Mouse (Mus musculus) thymus, adult 18-20 months (tissue): ENCODE results near the gene Cysrt1.
A peak's percentile ranks its signal among the peaks of the same experiment; 100 is the strongest.

Experiments used
- DNase-seq, 2 experiments: peaks; one replicate each; pipeline ENCODE4 v3.0.0; 2022; ENCODE audit warnings: mixed read lengths in 2 of 2

The Cysrt1 gene

GRCm38 (mm10) chr2:25242101-25242506, at the start of gene Cysrt1, which contains the start of gene Rnf208:
TSS of gene Cysrt1 (minus strand) at chr2:25242452.
TSS of gene Rnf208 (plus strand) at chr2:25242255.
- DNase-seq, result no peak

- no peak for DNase-seq
Observed at GRCm38 (mm10) chr2:25291184-25292053, 49.2 kb upstream of the Cysrt1 start.

GRCm38 (mm10) chr2:25290816-25291130, 48.5 kb upstream of the Cysrt1 start:
- DNase-seq, result no peak

- no peak for DNase-seq
Observed at GRCm38 (mm10) chr2:25290101-25290815, 48.0 kb upstream of the Cysrt1 start.

GRCm38 (mm10) chr2:25289651-25290050, 47.4 kb upstream of the Cysrt1 start, which contains the start of gene Lrrc26:
TSS of gene Lrrc26 (plus strand) at chr2:25289915.
- DNase-seq, result no peak

GRCm38 (mm10) chr2:25288734-25289345, 46.6 kb upstream of the Cysrt1 start:
- no peak for DNase-seq

GRCm38 (mm10) chr2:25287927-25288649, 45.8 kb upstream of the Cysrt1 start, which contains the start of gene Tmem210:
TSS of gene Tmem210 (plus strand) at chr2:25288145.
- no peak for DNase-seq

- DNase-seq, result no peak
Observed at GRCm38 (mm10) chr2:25286837-25287636, 44.8 kb upstream of the Cysrt1 start.

GRCm38 (mm10) chr2:25286314-25286713, 44.1 kb upstream of the Cysrt1 start:
- no peak for DNase-seq

GRCm38 (mm10) chr2:25285551-25285950, 43.3 kb upstream of the Cysrt1 start:
- DNase-seq, result no peak

- DNase-seq, result peak in 1 of 2 experiments; percentile 33
Observed at GRCm38 (mm10) chr2:25278928-25279882, 37.0 kb upstream of the Cysrt1 start.

GRCm38 (mm10) chr2:25273010-25273409, 30.8 kb upstream of the Cysrt1 start:
- DNase-seq, result no peak

- DNase-seq, result no peak
Observed at GRCm38 (mm10) chr2:25272515-25272914, 30.3 kb upstream of the Cysrt1 start.

- DNase-seq, result peak; percentile 90 to 93
Observed at GRCm38 (mm10) chr2:25271827-25272511, 29.7 kb upstream of the Cysrt1 start, which contains the start of the genes Ssna1 and Anapc2. TSS of gene Ssna1 (minus strand) at chr2:25272438. TSS of gene Anapc2 (plus strand) at chr2:25272478.

- DNase-seq, result no peak
Observed at GRCm38 (mm10) chr2:25267746-25268309, 25.6 kb upstream of the Cysrt1 start.

GRCm38 (mm10) chr2:25267241-25267640, 25.0 kb upstream of the Cysrt1 start:
- no peak for DNase-seq

GRCm38 (mm10) chr2:25266720-25267119, 24.5 kb upstream of the Cysrt1 start:
- DNase-seq, result no peak

- no peak for DNase-seq
Observed at GRCm38 (mm10) chr2:25265897-25266656, 23.8 kb upstream of the Cysrt1 start.

GRCm38 (mm10) chr2:25264851-25265250, 22.6 kb upstream of the Cysrt1 start:
- no peak for DNase-seq
